Mouse (Mus musculus): ENCODE results near the gene Cul7.

The Cul7 gene

DNA sequence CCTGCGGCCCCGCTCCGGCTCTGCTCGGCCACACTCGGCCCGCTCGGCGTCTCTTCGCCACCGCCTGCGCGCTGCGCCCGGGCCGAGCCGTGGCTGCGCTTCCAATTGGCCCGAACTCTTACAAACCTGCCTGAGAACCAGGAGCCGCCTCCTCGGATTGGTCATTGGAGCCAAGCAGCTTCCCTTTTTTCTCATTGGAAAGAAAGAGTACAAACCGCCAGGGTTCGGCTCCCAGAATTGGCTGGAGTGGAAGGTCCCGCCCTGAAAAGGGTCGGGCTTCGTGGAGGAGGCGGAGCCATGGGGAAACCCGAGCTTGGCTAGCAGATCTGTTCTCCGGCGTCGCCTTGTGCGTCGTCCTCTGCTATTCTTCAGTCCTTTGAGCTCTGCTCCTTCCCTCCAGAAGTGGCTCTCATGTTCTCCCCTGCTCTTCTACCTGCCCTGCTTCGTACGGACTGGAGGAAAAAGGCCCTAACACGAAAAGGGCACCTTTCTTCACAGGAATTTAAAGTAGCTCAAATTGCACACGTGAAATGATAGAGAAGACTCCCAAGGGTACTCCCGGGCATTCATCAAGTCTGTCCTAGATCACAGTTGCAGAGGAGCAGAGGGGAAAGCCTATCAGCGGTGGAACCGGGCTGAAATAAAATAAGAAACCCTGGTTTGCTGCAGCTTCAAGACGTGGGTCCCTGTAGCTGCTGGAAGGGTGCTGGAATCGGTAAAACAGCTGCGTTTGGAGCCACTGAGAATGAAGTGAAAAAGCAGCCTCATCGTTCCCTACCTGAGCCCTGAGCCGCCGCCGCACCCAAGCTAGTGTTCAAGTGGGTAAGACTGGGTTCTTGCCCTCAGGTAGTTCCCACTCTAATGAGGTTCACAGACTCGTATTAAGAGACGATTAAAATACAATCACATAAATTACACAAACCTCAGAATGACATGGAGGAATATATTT, 55.0 kb downstream of the Cul7 start, which contains the start of gene Ppp2r5d:
Gene Ppp2r5d (minus strand): TSS at position 225 of the 949 bp plus-strand sequence.
- peak; percentile 96 for DNase-seq

DNA sequence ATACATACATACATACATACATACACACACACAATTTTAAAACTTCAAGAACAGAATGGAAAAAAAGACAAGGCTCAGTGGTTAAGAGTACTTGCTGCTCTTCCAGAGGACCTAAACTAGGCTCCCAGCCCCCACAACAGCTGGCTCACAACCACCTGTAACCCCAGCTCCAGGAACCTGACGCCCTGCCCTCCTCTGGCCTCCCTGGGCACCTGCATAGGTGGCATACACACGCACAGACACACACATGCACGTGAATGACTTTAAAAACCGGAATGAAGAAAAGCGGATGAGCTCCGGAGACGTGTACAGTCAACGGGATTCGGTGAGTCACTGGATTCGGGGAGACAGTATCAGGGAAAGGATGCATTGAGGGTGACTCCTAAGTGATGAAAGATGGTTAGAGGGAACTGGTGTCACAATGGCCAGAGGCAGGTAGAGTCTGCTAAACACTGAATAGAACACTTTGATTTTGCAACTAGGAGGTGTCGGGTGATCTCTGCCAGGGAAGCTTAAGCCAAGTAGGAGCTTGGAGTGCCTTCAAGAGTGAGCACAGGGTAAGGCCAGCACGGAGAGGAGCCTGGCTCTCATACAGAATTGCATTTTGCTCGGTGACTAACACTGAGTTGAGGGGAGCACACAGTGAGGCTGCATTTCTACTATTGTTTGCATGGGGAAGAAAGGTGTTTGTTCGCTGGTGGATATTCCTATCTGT, 56.4 kb downstream of the Cul7 start:
- no peak for DNase-seq

DNA sequence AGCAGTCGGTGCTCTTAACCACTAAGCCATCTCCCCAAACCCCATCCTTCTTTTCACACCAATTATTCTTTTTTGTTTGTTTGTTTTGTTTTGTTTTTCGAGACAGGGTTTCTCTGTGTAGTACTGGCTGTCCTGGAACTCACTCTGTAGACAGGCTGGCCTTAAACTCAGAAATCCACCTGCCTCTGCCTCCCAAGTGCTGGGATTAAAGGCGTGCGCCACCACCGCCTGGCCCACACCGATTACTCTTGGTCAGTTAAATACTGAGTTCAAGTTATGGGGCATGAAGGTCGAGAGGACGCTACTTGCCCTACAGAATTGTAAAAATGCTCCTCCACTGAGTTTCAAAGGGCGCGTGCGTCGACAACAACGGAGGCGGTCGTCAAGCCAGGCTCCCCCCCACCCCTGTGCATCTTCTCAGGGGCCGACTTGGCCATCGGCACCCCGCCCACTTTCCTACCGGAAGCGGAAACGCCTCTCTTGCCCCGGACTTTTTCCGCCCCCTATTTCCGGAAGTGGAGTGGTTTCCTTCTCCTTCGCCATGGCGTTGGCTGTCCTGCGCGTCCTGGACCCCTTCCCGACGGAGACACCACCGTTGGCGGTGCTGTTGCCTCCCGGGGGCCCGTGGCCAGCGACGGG, 60.9 kb downstream of the Cul7 start, which contains the start of gene Pex6:
Gene Pex6 (plus strand): TSS at position 505 of the 639 bp plus-strand sequence.
- peak; percentile 95 for DNase-seq

DNA sequence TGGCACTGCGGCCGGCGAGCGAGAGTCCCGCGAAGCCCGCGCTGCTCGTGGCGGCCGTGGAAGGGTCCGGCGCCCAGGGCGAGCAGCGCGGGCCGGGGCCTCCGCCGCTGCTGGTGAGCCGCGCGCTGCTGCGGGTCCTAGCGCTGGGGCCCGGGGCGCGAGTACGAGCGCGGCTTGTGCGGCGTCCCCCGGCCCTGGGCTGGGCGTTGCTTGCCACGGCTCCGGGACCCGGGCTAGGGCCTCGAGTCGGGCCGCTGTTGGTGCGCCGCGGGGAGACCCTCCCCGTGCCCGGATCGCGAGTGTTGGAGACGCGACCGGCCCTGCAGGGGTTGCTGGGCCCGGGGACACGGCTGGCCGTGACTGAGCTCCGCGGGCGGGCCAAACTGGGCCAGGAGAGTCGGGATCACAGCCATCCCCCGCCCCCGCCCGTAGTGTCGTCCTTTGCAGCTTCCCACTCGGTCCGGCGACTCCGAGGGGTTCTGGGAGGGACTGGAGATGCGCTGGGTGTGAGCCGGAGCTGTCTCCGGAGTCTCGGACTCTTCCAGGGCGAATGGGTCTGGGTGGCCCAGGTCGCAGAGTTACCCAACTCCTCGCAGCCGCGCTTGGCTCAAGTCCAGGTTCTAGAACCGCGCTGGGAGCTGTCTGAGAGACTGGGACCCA, 61.6 kb downstream of the Cul7 start:
- peak; percentile 48 for DNase-seq

DNA sequence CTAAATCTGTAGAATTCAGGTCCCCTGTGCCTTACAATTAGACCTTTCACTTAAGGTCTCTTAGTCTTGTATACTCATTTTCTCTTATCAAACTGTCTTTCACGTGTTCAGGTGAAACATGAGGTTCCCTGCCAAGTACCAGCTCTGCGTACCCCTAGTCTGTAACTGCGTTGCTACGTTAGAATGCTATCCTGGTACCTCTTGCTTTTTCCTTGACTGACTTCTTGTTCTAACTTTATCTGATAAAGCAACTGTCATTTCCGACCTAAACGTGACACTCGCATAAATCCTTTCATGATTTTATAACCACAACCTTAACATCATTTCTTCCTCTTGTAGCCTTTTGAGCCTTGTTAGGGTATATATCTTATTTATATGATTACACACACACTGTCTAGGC, 62.3 kb downstream of the Cul7 start:
- DNase-seq: no peak

DNA sequence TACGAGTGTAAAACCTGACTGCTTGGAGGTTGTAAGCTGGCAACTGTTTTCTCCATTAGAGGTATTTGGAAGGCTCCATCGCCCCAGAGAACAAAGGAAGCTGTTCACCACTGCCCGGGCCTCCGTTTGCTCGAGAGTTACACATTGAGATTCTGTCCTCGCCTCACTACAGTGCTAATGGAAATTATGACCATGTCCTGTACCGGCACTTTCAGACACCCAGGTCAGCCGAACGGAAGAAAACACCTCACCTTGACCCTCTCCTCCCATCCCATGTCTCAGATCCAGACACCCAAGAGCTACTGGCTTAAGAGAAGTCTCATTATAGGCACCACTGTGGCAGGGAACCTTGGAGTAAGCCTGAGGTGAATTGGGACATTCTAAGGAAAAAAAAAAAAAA, 63.7 kb downstream of the Cul7 start:
- DNase-seq: no peak

All from thymus, postnatal 14 days (tissue).